Mouse (Mus musculus) ES-Bruce4 (cell line): ENCODE measurements at regions not wholly inside any gene's neighbourhood (a gene's known extent, or its start where the extent isn't known, plus 50 kb on each side); places are given as distances from the start of the nearest gene placed in this dataset.

Source experiments
- CTCF ChIP-seq: IDR thresholded peaks from one replicate; pipeline ENCODE4 v1.8.1; 2011; ENCODE audit warnings: low read depth, low read length
- EP300 ChIP-seq: IDR thresholded peaks from 2 replicates; pipeline ENCODE4 v1.6.1; 2011; ENCODE audit warnings: low read depth, low read length; ENCODE audit not compliant: insufficient read depth
- POLR2A ChIP-seq: IDR thresholded peaks from one replicate; pipeline ENCODE4 v1.8.1; 2011; ENCODE audit warnings: low read length; ENCODE audit not compliant: insufficient read depth

DNA sequence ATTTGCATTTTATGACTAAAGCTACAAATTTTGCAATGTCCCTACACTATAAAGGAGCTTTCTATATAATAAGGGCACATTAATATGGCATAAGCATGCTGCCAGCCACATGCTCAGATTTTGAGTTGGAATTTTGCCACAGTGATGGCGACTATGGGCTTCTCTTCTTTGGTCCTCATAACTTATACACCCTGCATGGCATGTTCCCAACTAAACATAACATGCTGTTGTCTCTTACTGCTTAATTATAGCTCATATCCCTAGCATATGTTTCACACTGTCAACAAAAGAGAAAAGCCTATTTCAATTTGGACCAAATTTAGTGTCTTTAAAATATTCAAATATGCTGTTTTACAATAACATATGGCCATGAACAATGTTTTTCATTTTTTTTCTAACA lies 1432.6 kb upstream of the Tenm3 start:
- TF ChIP-seq POLR2A (no peak), CTCF (no peak), EP300 (no peak)
